Comparison of ENCODE assay signal across 8 mouse cellular contexts in genomic region chr12:112808587-112809364, GRCm38 (mm10). TPM values are rescaled to one million over a fixed set of nuclear protein-coding genes. Genes with fewer than 3 reads are reported as not detected.
DNase-seq lines count a peak whose midpoint lies in the region; ATAC-seq lines count a peak whose summit lies in the region.

Gene Clba1 (plus strand): TSS chr12:112808937.

- no peaks in the 10 kb centered on the region for H3K9me3 ChIP-seq in hindbrain, embryonic 12.5 days (replicated peaks)

- H3K36me3 ChIP-seq in hindbrain, embryonic 12.5 days, result peaks cover 14% of the 10 kb centered on the region

- H3K4me3 ChIP-seq in hindbrain, embryonic 12.5 days, result peak within 1 kb of the TSS; percentile 72

- ATAC-seq in hindbrain, embryonic 12.5 days (ENCODE audit: low FRiP score), result peak; percentile 94

- peak; percentile 88 for DNase-seq in MN1 (ENCODE audit: low spot score)
- peak; percentile 93 for DNase-seq in cerebellum, adult 9-10 months
- DNase-seq in frontal cortex, adult 2 months (ENCODE audit: extremely low spot score in 1 of 2, low spot score in 1 of 2), result peak; percentile 88 to 94
- peak; percentile 91 to 95 for DNase-seq in layer of hippocampus, postnatal 14 days (ENCODE audit: low spot score in 2 of 2)
- DNase-seq in lung, postnatal 14 days, result peak; percentile 93
- DNase-seq in retina, adult 2 months (ENCODE audit: low read depth, low spot score), result peak; percentile 83
- DNase-seq in thymus, postnatal 36 days, result peak; percentile 85 to 91

- peaks cover 19% of the 10 kb centered on the region for H3K27me3 ChIP-seq in hindbrain, embryonic 12.5 days

- H3K27ac ChIP-seq in hindbrain, embryonic 12.5 days, result peak within 1 kb of the TSS; percentile 75

- H3K4me2 ChIP-seq in hindbrain, embryonic 12.5 days (replicated peaks), result peak within 1 kb of the TSS; percentile 99

- peak within 1 kb of the TSS; percentile 80 for H3K9ac ChIP-seq in hindbrain, embryonic 12.5 days

- H3K4me1 ChIP-seq in hindbrain, embryonic 12.5 days, result peaks cover 22% of the 10 kb centered on the region

- 2% methylated on average over 58 of the region's 64 CpGs for WGBS in hindbrain, embryonic 12.5 days

RNA-seq across cellular contexts. Expression of gene Clba1, which starts in this region (rescaled TPM):
- polyA plus RNA-seq in frontal cortex, adult 2 months (2012; rRNA removed), result 13.8 and 14.1 TPM in 2 replicates
- 16.9 and 19.7 TPM in 2 replicates for polyA plus RNA-seq in hindbrain, embryonic 12.5 days (2016; fragmentation: Nextera tagmentation; extraction: Ambion mirVana)
- 10 to 100 TPM; 13.2 to 13.7 TPM for total RNA-seq in layer of hippocampus, postnatal 14 days (2021)

Comparison
In these comparisons a context has a peak if more than half of its experiments do, and no peak if none do; other contexts are left out.
1. Peak in every context shown above with its lines: DNase-seq, ATAC-seq, H3K4me3 ChIP-seq and H3K27ac ChIP-seq.